Mouse (Mus musculus) embryo, embryonic 11 days (tissue): ENCODE results near the gene Cers1.

ENCODE experiments used
- DNase-seq: peaks from one replicate; pipeline ENCODE4 v3.0.0-alpha.2; 2015

Cers1 gene

DNA sequence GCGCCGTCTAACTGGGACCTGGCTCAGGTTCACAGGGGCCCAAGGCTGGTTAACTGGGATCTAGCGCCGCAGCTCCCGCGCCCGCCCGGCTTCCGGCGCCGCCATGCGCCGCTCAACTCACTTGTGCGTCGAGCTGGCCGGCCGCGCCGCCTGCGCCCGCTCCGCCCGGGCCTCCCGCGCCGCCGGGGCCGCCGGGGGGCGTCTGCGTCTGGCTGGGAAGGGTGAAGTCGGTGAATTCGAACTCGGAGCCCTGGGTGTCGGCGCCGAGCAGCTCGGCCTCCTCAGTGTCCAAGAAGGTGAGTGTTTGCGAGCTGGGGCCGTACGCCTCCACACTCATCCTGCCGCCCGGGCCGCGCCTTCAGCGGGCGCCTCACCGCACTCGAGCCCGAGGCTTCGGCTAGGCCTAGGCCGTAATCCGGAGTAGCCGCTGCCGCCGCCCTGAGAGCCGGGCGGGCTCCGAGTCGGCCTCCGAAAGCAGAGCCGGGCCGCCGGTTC is 37.1 kb downstream of the Cers1 start:
- DNase-seq = no peak

GRCm38 (mm10) chr8:70353194-70353817 is 37.7 kb downstream of the Cers1 start, which contains the start of gene Upf1:
Gene Upf1 (minus strand): TSS chr8:70353278.
- peak; percentile 99 for DNase-seq

- DNase-seq = no peak
Measured at GRCm38 (mm10) chr8:70354004-70354403, 38.4 kb downstream of the Cers1 start.

DNA sequence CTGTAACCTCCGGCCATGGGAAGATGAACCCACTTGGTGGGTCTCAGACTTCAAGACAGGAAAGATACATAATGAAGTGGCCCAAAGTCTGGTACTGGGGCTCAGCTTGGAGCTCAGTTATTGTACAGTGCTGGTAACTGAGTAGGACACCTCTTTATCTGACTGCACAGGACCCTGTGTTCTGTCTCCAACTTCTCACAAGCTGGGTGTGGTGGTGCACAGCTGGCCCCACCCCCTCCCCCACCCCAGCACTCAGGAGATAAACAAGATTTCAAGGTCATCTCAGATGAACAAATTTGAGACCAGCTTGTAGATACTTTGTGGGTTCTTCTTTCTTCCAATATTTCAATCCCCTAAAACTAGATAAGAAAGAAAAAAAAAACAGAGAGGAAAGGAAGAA is 40.5 kb downstream of the Cers1 start:
- DNase-seq = no peak

DNA sequence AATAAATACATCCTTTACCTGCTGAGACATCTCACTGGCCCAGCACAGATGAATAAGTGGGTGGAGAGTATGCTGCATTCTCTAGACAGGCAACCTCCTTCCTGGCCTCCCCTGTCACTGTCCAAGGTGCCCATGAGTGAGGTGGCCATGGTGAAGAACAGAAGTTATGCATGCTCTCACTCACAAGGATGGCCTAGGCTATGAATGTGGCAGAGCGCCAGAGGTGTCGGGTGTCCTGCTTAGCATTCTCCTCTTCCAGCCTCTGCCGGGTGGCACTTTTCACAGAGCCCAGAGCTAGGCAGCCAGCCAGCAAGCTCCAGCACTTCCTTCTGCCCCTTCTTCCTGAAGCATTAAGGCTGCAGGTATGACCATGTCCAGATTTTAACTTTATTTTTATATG is 43.8 kb downstream of the Cers1 start:
- no peak for DNase-seq

GRCm38 (mm10) chr8:70360769-70361168 is 45.2 kb downstream of the Cers1 start:
- peak; percentile 34 for DNase-seq

GRCm38 (mm10) chr8:70361484-70362032 is 46.0 kb downstream of the Cers1 start:
- no peak for DNase-seq

DNA sequence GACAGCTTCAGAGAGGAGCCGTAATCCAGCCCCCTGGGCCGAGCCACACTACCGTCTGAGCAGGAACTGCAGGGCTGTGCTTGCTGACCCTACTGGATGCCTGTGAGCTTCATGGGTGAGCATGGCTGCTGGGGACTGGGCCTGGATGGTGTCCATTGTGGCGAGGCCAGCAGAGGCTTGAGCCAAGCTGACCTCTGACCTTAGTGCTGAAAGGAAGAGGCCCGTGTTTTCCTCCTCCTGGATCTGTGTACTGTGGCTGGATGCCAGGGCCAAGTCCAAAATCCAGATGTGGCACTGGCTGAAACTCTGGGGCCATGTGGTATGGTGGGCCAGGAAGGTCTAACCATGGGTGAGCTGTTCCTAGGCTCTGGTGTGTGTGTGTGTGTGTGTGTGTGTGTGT is 48.5 kb downstream of the Cers1 start:
- DNase-seq = no peak

DNA sequence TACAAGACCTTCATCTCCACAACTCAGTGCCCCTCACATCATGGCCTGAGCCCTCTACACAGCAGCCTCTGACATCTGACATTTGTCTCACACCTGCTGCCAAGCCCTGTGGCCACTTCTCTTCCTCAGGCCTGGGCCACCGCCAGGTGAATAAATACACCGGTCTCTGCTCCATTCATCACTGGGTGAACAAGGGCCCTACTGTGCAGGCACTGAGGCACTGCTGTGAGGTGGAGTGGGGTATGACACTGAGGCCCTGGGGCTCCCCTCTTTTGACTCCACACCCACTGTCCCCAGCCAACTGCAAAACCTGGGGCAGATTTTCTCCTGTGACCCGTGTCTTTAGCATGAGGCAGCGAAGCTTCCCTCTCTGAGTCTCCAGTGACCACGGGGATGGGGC is 51.0 kb downstream of the Cers1 start:
- DNase-seq = no peak

DNA sequence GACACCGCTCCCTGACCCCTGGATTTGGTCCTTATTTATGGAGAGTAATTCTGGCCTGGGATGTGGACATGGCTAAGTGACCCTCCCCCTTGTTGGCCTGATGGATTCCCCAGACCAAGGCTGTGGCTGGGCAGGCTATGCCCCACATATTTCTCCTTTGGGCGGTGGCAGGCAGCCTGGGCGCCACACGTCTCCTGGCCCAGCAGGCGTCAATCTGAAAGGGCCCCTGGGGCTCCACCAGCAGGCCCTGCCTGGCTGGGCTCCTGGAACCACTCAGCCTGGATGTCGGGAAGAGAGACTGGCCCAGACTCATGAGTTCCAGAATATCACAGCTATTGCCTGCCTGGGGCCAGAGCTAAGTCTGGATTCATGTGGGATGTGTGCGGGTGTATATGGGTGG is 54.9 kb downstream of the Cers1 start:
- no peak for DNase-seq

DNA sequence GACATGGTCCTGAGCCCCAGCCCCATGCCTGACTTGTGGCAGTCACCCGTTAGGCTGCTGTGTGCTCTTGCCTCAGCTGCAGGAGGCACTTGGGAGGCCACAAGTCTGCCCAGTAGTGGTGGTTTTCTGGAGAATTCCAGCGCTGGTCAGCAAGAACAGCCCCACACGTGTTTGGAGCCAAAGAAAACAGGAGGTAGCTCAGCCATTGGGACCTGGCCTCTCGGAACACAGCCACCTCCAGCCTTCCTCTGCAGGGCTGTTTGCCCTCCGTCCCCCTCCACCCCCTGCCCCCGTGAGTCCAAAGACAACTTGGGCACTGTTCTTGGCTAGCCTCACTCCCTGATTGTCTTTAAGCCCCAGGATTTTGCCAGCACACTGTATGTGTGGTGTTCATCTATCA is 56.4 kb downstream of the Cers1 start:
- no peak for DNase-seq

- peak; percentile 16 for DNase-seq
Measured at GRCm38 (mm10) chr8:70373397-70374317, 58.1 kb downstream of the Cers1 start, which contains the start of gene Comp. Gene Comp (plus strand): TSS chr8:70373558.

- peak; percentile 86 for DNase-seq
Measured at GRCm38 (mm10) chr8:70374318-70374927, 58.8 kb downstream of the Cers1 start.

GRCm38 (mm10) chr8:70375212-70375859 is 59.8 kb downstream of the Cers1 start:
- DNase-seq = no peak

DNA sequence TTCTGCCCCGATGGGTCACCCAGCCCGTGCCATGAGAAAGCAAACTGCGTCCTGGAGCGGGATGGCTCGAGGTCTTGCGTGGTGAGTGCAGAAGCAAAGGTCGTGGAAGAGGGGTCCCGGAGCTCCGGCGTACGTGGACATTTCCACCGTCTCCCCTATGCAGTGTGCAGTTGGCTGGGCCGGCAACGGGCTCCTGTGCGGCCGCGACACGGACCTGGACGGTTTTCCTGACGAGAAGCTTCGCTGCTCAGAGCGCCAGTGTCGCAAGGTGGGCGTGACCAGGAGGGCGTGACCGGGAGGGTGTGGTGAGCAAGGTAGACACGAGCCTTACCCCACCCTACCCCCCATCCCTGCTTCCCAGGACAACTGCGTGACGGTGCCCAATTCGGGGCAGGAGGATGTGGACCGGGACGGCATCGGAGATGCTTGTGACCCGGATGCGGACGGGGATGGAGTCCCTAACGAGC is 60.7 kb downstream of the Cers1 start:
- no peak for DNase-seq

- no peak for DNase-seq
Measured at GRCm38 (mm10) chr8:70377049-70377448, 61.5 kb downstream of the Cers1 start.

GRCm38 (mm10) chr8:70380069-70380468 is 64.5 kb downstream of the Cers1 start:
- no peak for DNase-seq
